In the genomic region with DNA sequence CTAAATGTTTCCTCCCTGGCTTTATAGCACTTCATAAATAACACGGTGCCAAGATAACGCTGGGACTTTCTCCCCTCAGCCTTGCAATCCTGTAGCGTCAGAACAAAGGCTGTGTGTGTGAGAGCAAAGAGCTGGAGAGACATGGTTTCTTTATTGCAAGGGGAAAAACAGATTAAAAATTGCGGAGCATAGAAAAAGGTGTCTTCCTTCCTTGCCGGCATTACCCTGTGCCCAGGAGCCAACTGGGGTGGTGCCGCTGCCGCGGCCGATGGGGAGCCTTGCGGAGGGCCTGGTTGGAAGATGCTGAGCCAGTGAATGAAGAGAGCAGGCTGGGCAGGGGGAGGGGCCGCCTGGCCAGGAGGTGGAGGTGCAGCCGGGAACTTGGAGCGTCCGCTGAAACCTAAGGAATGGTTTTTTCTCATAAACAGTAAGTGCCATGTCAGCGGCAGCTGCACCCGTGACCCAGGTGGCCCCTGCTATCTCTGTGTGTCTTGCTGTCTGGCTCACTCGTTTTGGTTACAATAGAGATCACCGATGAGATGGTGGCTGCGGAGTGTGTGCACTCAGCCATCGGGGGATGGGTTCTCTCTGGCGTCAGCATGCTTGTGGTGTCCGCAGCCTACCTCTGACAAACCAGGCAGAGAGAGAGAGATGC, we compare ENCODE assay signal across 8 mouse cellular contexts.
DNase-seq lines count a peak whose midpoint lies in the region; ATAC-seq and TF ChIP-seq lines count a peak whose summit lies in the region.

No protein-coding gene starts in this region.

- H3K27ac ChIP-seq in kidney, embryonic 16.5 days (ENCODE audit: low read length): no peak overlapping the region
- peak overlapping the region; percentile 85 for H3K27ac ChIP-seq in cerebellum, adult 2 months (ENCODE audit: insufficient read depth, low read length)
- H3K27ac ChIP-seq in midbrain, embryonic 13.5 days: peak overlapping the region; percentile 87

- DNase-seq in kidney, postnatal 36 days: no peak
- peak; percentile 92 to 93 for DNase-seq in cerebellum, adult 2 months
- peak; percentile 58 to 63 for DNase-seq in layer of hippocampus, postnatal 25 days (ENCODE audit: extremely low spot score in 1 of 2, low spot score in 1 of 2)
- DNase-seq in yolk sac, embryonic 10.5 days (ENCODE audit: low spot score): peak; percentile 71
- no peak for DNase-seq in urinary bladder, adult 18-20 months (ENCODE audit: low spot score in 2 of 2)

- peak overlapping the region; percentile 57 for H3K4me2 ChIP-seq in kidney, embryonic 16.5 days (replicated peaks; ENCODE audit: low read depth, low read length)
- H3K4me2 ChIP-seq in midbrain, embryonic 13.5 days (replicated peaks): peak overlapping the region; percentile 57

- H3K9ac ChIP-seq in kidney, embryonic 16.5 days (replicated peaks; ENCODE audit: low read length): peak overlapping the region; percentile 24; the same call in 1 of the 2 replicates
- H3K9ac ChIP-seq in midbrain, embryonic 13.5 days (replicated peaks): peak overlapping the region; percentile 72

- H3K4me3 ChIP-seq in kidney, embryonic 16.5 days (ENCODE audit: low read length): peak overlapping the region; percentile 29
- H3K4me3 ChIP-seq in cerebellum, adult 2 months (replicated peaks; ENCODE audit: insufficient read depth, low read depth, low read length): peak overlapping the region; percentile 85
- H3K4me3 ChIP-seq in midbrain, embryonic 13.5 days (replicated peaks): peak overlapping the region; percentile 41

- WGBS in kidney, embryonic 16.5 days: 8% methylated on average over 22 of the region's 22 CpGs
- 2% methylated on average over 22 of the region's 22 CpGs for WGBS in cerebellum, adult 2 months
- 4% methylated on average over 22 of the region's 22 CpGs for WGBS in midbrain, embryonic 13.5 days

- H3K27me3 ChIP-seq in kidney, embryonic 16.5 days (ENCODE audit: insufficient read depth, low read length): no peaks in the 10 kb centered on the region
- no peaks in the 10 kb centered on the region for H3K27me3 ChIP-seq in cerebellum, adult 2 months (ENCODE audit: control insufficient read depth, insufficient read depth, low read length)
- no peaks in the 10 kb centered on the region for H3K27me3 ChIP-seq in midbrain, embryonic 13.5 days

- H3K9me3 ChIP-seq in kidney, embryonic 16.5 days (ENCODE audit: low read length): no peaks in the 10 kb centered on the region
- no peaks in the 10 kb centered on the region for H3K9me3 ChIP-seq in midbrain, embryonic 13.5 days

- TF ChIP-seq CTCF in cerebellum, adult 2 months (IDR thresholded peaks at IDR 0.05; ENCODE audit: borderline replicate concordance, insufficient read depth, low read depth, low read length): no peak; the same call in 1 of the 2 replicates

- H3K4me1 ChIP-seq in kidney, embryonic 16.5 days (ENCODE audit: insufficient read depth, low read length): peaks cover 24% of the 10 kb centered on the region
- peaks cover 12% of the 10 kb centered on the region for H3K4me1 ChIP-seq in cerebellum, adult 2 months (ENCODE audit: control insufficient read depth, insufficient read depth, low read length)
- H3K4me1 ChIP-seq in midbrain, embryonic 13.5 days (replicated peaks): peaks cover 27% of the 10 kb centered on the region

- peak; percentile 78 for ATAC-seq in kidney, embryonic 16.5 days (ENCODE audit: low FRiP score, low TSS enrichment)
- ATAC-seq in frontal cortex, adult (ENCODE audit: low TSS enrichment): peak; percentile 99
- ATAC-seq in midbrain, embryonic 13.5 days: peak; percentile 97

- TF ChIP-seq POLR2A in cerebellum, adult 2 months (IDR thresholded peaks at IDR 0.05; ENCODE audit: borderline replicate concordance, insufficient read depth, low read length): peak; percentile 62; the same call in 1 of the 2 replicates

- peaks cover 6% of the 10 kb centered on the region for H3K36me3 ChIP-seq in kidney, embryonic 16.5 days (ENCODE audit: insufficient read depth, low read length)
- peaks cover 22% of the 10 kb centered on the region for H3K36me3 ChIP-seq in midbrain, embryonic 13.5 days

Comparison
In these comparisons a context has a peak if more than half of its experiments do, and no peak if none do; other contexts are left out.
1. H3K4me3 ChIP-seq: peak in every context shown above with its lines; median percentile 85 in cerebellum, adult 2 months; 41 in midbrain, embryonic 13.5 days; 29 in kidney, embryonic 16.5 days.
2. DNase-seq: peak in cerebellum, adult 2 months (2 of 2), layer of hippocampus, postnatal 25 days (2 of 2) and yolk sac, embryonic 10.5 days (single experiment); none in kidney, postnatal 36 days (0 of 2) and urinary bladder, adult 18-20 months (0 of 2).
3. Peak in every context shown above with its lines, with median percentiles within 50 percentile points of each other: ATAC-seq.